Mouse (Mus musculus): ENCODE results near the gene Srgap3. TPM values are rescaled to one million over a fixed set of nuclear protein-coding genes. Genes with fewer than 3 reads are reported as not detected.

The Srgap3 gene
- polyA plus RNA-seq, 1 experiment from 2014 or later, result 3.5 TPM

DNA sequence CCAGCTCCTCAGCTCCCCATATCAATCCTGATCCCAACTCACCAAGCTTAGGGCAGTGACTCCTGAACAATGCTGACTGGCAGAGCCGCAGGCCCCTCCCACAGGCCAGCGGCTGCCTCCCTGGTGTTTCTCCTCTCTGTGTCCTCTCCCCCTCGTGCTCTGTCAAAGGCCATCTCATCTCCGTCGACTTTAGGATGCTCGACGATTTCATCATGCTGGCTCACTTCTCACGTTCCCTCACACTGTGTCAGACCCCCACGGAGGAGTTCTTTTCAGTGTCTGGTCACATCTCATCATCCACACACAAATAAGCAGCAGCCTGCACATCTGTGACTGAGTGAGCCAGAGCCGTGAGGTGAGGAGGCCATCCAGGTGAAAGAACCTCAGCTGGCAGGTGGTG is 158.4 kb downstream of the Srgap3 start:
- DNase-seq (ENCODE audit: low spot score) (no peak), ATAC-seq (replicated peaks; ENCODE audit: low FRiP score) (no peak)
- H3K4me3 ChIP-seq (ENCODE audit: low read depth, low read length), result no peak overlapping the region
- WGBS, result 50% methylated on average over 10 of the region's 10 CpGs
- H3K4me1 ChIP-seq (replicated peaks; ENCODE audit: control insufficient read depth, insufficient read depth, low read length), result no peaks in the 10 kb centered on the region
- H3K27ac ChIP-seq (ENCODE audit: low read depth, low read length), result no peak overlapping the region
- H3K9ac ChIP-seq (ENCODE audit: low read depth, low read length), result no peak overlapping the region
- no peak overlapping the region for H3K4me2 ChIP-seq
- no peaks in the 10 kb centered on the region for H3K9me3 ChIP-seq (ENCODE audit: control insufficient read depth, low read length)
- H3K36me3 ChIP-seq (ENCODE audit: control insufficient read depth, insufficient read depth, low read length), result no peaks in the 10 kb centered on the region
- no peaks in the 10 kb centered on the region for H3K27me3 ChIP-seq (replicated peaks; ENCODE audit: control insufficient read depth, insufficient read depth, low read length)

DNA sequence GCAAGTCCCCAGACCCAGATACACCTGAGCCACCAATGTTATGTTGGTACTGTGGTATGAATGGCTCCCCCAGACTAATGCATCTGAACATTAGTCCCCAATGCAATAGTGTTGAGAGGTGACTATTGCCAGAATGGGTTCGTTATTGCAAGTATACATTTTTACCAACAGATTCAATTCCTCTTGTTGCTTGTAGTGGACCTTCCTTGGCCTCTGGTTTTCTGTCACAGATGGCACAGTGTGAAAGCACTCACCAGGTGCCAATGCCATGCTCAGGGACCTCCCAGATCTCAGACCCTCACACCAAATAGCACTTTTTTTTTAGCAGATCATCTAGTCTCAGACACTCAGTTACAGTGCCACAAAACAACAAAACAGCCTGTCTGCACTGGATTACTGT is 158.9 kb downstream of the Srgap3 start:
- Histone ChIP-seq H3K36me3 (ENCODE audit: control insufficient read depth, insufficient read depth, low read length) (no peaks in the 10 kb centered on the region), H3K4me2 (no peak overlapping the region), H3K9me3 (ENCODE audit: control insufficient read depth, low read length) (no peaks in the 10 kb centered on the region), H3K27me3 (replicated peaks; ENCODE audit: control insufficient read depth, insufficient read depth, low read length) (no peaks in the 10 kb centered on the region), H3K9ac (ENCODE audit: low read depth, low read length) (no peak overlapping the region), H3K4me3 (ENCODE audit: low read depth, low read length) (no peak overlapping the region), H3K27ac (ENCODE audit: low read depth, low read length) (no peak overlapping the region), H3K4me1 (replicated peaks; ENCODE audit: control insufficient read depth, insufficient read depth, low read length) (no peaks in the 10 kb centered on the region)
- WGBS, result 54% methylated on average over 1 of the region's 1 CpGs
- DNase-seq (ENCODE audit: low spot score) (no peak), ATAC-seq (replicated peaks; ENCODE audit: low FRiP score) (no peak)

DNA sequence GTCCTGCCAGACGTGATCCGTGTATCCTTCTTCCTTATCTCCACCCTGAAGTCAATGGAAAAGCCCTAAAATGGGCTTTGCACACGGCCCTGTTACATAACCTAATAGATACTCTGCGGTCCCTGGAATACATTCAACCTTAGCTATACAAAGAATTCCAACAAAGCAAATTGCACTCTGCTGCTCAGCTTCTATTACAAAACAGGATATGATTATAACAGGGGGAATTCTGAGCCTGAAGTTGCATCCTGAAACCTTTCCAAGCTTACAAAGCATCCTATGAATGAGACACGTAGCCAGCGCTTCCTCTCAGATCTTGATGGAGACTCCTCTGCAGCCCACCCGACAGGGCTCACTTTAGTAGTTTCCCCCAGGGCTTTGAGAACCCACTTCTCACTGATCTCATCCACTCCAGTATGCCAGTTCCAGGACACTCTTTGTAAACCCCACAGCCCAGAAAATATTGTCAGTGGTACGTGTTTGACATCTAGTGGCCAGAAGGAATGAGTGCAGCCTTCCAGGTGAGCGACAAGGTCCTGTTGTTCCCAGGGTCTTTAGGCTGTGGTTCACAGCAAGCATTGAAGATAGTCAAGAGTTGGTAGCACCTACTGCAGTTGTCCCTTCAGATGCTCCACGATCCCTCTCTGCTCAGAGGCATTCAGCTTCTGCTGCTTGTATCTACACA is 165.5 kb downstream of the Srgap3 start:
- Histone ChIP-seq H3K4me2 (no peak overlapping the region), H3K9me3 (ENCODE audit: control insufficient read depth, low read length) (no peaks in the 10 kb centered on the region), H3K4me1 (replicated peaks; ENCODE audit: control insufficient read depth, insufficient read depth, low read length) (no peaks in the 10 kb centered on the region), H3K27me3 (replicated peaks; ENCODE audit: control insufficient read depth, insufficient read depth, low read length) (no peaks in the 10 kb centered on the region), H3K9ac (ENCODE audit: low read depth, low read length) (no peak overlapping the region), H3K36me3 (ENCODE audit: control insufficient read depth, insufficient read depth, low read length) (no peaks in the 10 kb centered on the region), H3K27ac (ENCODE audit: low read depth, low read length) (no peak overlapping the region), H3K4me3 (ENCODE audit: low read depth, low read length) (no peak overlapping the region)
- no peak for ATAC-seq (replicated peaks; ENCODE audit: low FRiP score)
- DNase-seq (ENCODE audit: low spot score), result no peak
- WGBS, result 80% methylated on average over 10 of the region's 10 CpGs

DNA sequence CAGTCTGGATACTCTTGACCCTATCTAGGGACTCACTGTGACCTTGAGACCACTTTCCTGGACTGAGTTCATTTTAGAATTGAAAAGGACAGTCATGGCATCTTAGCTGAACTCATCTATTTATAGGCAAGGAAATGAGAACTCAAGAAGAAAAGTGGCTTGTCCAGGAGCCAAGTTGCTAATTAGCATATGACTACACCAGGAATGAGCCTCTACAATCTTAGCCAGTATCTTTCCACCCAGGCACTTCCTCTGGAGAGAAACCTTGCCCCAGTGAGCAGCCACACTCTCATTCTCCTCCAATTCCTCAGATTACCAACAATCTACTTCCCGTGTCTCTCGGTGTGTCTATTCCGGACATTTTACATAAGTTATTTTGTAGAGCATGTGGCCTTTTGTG is 168.9 kb downstream of the Srgap3 start:
- DNase-seq (ENCODE audit: low spot score) (no peak), ATAC-seq (replicated peaks; ENCODE audit: low FRiP score) (no peak)
- WGBS, result 65% methylated on average over 3 of the region's 3 CpGs
- Histone ChIP-seq H3K27ac (ENCODE audit: low read depth, low read length) (no peak overlapping the region), H3K4me1 (replicated peaks; ENCODE audit: control insufficient read depth, insufficient read depth, low read length) (no peaks in the 10 kb centered on the region), H3K4me3 (ENCODE audit: low read depth, low read length) (no peak overlapping the region), H3K36me3 (ENCODE audit: control insufficient read depth, insufficient read depth, low read length) (no peaks in the 10 kb centered on the region), H3K27me3 (replicated peaks; ENCODE audit: control insufficient read depth, insufficient read depth, low read length) (no peaks in the 10 kb centered on the region), H3K4me2 (no peak overlapping the region), H3K9me3 (ENCODE audit: control insufficient read depth, low read length) (no peaks in the 10 kb centered on the region), H3K9ac (ENCODE audit: low read depth, low read length) (no peak overlapping the region)

DNA sequence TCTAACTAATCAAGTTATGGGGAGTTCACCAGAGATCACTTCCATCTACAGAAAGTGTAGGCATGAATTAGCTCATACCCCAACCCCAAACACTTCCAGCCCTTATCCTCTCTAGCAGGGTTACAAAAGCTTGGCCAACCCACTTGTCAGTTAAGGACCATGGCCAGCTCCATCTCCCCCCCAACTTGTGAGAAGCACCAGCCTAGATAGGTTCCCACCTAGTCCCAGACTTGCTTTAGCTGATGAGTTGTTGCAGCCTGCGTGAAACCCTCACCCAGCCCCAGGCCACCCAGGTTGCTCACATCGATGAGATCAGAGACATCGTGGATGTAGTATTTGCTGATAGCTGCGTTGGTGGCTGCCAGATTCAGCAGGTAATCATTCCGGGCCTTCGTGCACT is 170.3 kb downstream of the Srgap3 start:
- Histone ChIP-seq H3K27me3 (replicated peaks; ENCODE audit: control insufficient read depth, insufficient read depth, low read length) (no peaks in the 10 kb centered on the region), H3K4me2 (no peak overlapping the region), H3K9ac (ENCODE audit: low read depth, low read length) (no peak overlapping the region), H3K36me3 (ENCODE audit: control insufficient read depth, insufficient read depth, low read length) (no peaks in the 10 kb centered on the region), H3K9me3 (ENCODE audit: control insufficient read depth, low read length) (no peaks in the 10 kb centered on the region), H3K27ac (ENCODE audit: low read depth, low read length) (no peak overlapping the region), H3K4me3 (ENCODE audit: low read depth, low read length) (no peak overlapping the region), H3K4me1 (replicated peaks; ENCODE audit: control insufficient read depth, insufficient read depth, low read length) (no peaks in the 10 kb centered on the region)
- ATAC-seq (replicated peaks; ENCODE audit: low FRiP score) (no peak), DNase-seq (ENCODE audit: low spot score) (no peak)
- WGBS, result 82% methylated on average over 6 of the region's 6 CpGs

DNA sequence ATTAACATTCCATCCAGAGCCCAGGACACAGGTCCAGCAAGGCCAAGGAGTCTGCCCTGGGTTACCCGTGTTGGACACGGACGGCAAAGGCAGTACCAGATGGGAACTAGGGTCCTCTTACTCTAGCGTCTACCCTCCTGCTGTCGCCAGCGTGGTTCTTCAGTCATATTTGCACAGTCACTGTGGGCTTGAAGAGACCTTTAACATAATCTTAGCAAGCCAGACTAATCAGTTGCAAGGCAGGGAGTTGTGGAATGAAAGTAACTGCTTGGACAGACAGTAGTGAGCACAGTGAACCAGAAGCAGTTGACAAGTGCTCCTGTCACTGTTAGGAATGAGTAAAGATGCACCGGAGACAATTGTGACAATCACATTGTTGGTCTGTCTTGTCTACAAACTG is 173.3 kb downstream of the Srgap3 start:
- no peaks in the 10 kb centered on the region for H3K9me3 ChIP-seq (ENCODE audit: control insufficient read depth, low read length)
- no peaks in the 10 kb centered on the region for H3K27me3 ChIP-seq (replicated peaks; ENCODE audit: control insufficient read depth, insufficient read depth, low read length)
- H3K4me3 ChIP-seq (ENCODE audit: low read depth, low read length), result no peak overlapping the region
- H3K36me3 ChIP-seq (ENCODE audit: control insufficient read depth, insufficient read depth, low read length), result no peaks in the 10 kb centered on the region; the same call in 1 of the 2 replicates
- ATAC-seq (replicated peaks; ENCODE audit: low FRiP score) (no peak), DNase-seq (ENCODE audit: low spot score) (no peak)
- H3K4me2 ChIP-seq, result no peak overlapping the region
- 76% methylated on average over 7 of the region's 7 CpGs for WGBS
- no peak overlapping the region for H3K27ac ChIP-seq (ENCODE audit: low read depth, low read length)
- no peak overlapping the region for H3K9ac ChIP-seq (ENCODE audit: low read depth, low read length)
- no peaks in the 10 kb centered on the region for H3K4me1 ChIP-seq (replicated peaks; ENCODE audit: control insufficient read depth, insufficient read depth, low read length)

DNA sequence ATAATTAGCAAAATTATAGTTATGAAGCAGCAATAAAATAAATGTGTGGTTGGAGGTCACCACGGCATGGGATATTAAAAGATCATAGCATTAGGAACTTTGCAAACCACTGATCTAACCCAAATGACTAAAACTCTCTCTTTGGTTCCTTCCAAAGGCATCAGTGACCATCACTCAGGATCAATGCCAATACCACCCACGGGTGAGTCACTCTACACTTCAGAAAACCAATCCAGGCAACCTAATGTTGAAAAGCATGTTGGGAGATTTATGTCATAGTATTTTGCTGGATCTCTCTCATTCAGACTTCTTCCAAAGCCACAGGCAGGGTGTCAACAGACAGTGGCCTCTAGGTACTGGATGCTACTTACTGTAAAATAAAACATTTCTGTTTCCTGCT is 176.1 kb downstream of the Srgap3 start:
- Histone ChIP-seq H3K9me3 (ENCODE audit: control insufficient read depth, low read length) (no peaks in the 10 kb centered on the region), H3K4me3 (ENCODE audit: low read depth, low read length) (no peak overlapping the region), H3K27me3 (replicated peaks; ENCODE audit: control insufficient read depth, insufficient read depth, low read length) (no peaks in the 10 kb centered on the region), H3K4me2 (no peak overlapping the region), H3K27ac (ENCODE audit: low read depth, low read length) (no peak overlapping the region), H3K9ac (ENCODE audit: low read depth, low read length) (no peak overlapping the region), H3K4me1 (replicated peaks; ENCODE audit: control insufficient read depth, insufficient read depth, low read length) (no peaks in the 10 kb centered on the region), H3K36me3 (ENCODE audit: control insufficient read depth, insufficient read depth, low read length) (no peaks in the 10 kb centered on the region; the same call in 1 of the 2 replicates)
- ATAC-seq (replicated peaks; ENCODE audit: low FRiP score), result no peak
- DNase-seq (ENCODE audit: low spot score), result no peak
- WGBS, result 85% methylated on average over 2 of the region's 2 CpGs

DNA sequence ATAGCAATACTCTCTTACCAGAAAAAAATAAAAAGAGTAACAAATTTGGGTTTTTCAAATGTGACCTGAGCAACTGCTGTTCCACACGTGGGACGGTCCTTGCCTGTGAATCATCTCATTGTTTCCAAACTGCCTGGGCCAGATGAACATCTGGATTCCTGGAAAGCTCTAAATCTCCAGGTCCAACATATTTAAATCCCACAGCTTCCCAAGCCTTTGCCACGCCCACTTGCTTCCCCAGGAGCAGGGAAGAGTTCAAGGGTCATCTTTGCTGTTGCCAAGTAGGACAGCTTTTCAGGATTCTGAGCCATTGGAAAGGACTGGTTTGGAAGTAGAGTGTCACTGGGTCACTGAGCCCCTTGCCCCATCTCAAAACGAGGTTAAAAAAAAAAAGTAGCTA is 188.5 kb downstream of the Srgap3 start:
- no peak overlapping the region for H3K4me2 ChIP-seq
- DNase-seq (ENCODE audit: low spot score), result no peak
- H3K27ac ChIP-seq (ENCODE audit: low read depth, low read length), result no peak overlapping the region
- no peaks in the 10 kb centered on the region for H3K9me3 ChIP-seq (ENCODE audit: control insufficient read depth, low read length)
- no peak overlapping the region for H3K9ac ChIP-seq (ENCODE audit: low read depth, low read length)
- no peaks in the 10 kb centered on the region for H3K27me3 ChIP-seq (replicated peaks; ENCODE audit: control insufficient read depth, insufficient read depth, low read length)
- H3K4me3 ChIP-seq (ENCODE audit: low read depth, low read length), result no peak overlapping the region
- 69% methylated on average over 4 of the region's 4 CpGs for WGBS
- no peaks in the 10 kb centered on the region for H3K36me3 ChIP-seq (ENCODE audit: control insufficient read depth, insufficient read depth, low read length)
- no peak for ATAC-seq (replicated peaks; ENCODE audit: low FRiP score)
- H3K4me1 ChIP-seq (replicated peaks; ENCODE audit: control insufficient read depth, insufficient read depth, low read length), result no peaks in the 10 kb centered on the region

DNA sequence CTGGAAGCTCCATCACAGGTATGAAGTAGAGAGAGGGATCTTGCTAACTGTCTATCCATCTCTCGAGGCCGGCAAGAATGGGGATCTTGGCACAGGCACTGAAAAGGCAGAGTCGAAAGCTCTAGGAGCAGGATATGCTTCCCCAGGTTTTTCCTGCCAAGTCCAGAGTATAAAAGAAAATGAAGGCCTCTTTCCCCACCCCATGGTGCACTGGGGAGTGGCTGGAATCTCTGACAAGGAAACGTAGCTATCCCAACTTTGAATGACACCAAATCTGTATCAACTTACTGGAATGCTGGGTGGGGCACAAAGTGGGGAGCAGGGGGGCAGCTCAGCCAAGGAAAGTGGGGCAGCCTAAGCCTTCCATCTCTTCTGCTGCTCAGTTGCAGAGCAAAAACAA is 190.2 kb downstream of the Srgap3 start:
- Histone ChIP-seq H3K4me1 (replicated peaks; ENCODE audit: control insufficient read depth, insufficient read depth, low read length) (no peaks in the 10 kb centered on the region), H3K4me2 (no peak overlapping the region), H3K9me3 (ENCODE audit: control insufficient read depth, low read length) (no peaks in the 10 kb centered on the region), H3K27ac (ENCODE audit: low read depth, low read length) (no peak overlapping the region), H3K4me3 (ENCODE audit: low read depth, low read length) (no peak overlapping the region), H3K27me3 (replicated peaks; ENCODE audit: control insufficient read depth, insufficient read depth, low read length) (no peaks in the 10 kb centered on the region), H3K9ac (ENCODE audit: low read depth, low read length) (no peak overlapping the region), H3K36me3 (ENCODE audit: control insufficient read depth, insufficient read depth, low read length) (no peaks in the 10 kb centered on the region)
- WGBS, result 75% methylated on average over 4 of the region's 4 CpGs
- ATAC-seq (replicated peaks; ENCODE audit: low FRiP score) (no peak), DNase-seq (ENCODE audit: low spot score) (no peak)

Measured in liver, embryonic 11.5 days (tissue).